Mouse (Mus musculus) brain, embryonic 14.5 days (tissue): ENCODE measurements around the gene Rbms2.

Experiments used
- CTCF ChIP-seq: fragments of 200-500 bp; IDR thresholded peaks from 2 replicates; pipeline ENCODE4 v1.5.1; 2012; ENCODE audit warnings: inconsistent platforms, mild to moderate bottlenecking, moderate library complexity, borderline replicate concordance; ENCODE audit not compliant: insufficient read depth, insufficient read length; ENCODE audit errors: extremely low read depth
- POLR2A ChIP-seq: fragments of 200-500 bp; IDR thresholded peaks from 2 replicates; pipeline ENCODE4 v1.6.1; 2012; ENCODE audit warnings: mild to moderate bottlenecking, inconsistent platforms, borderline replicate concordance; ENCODE audit not compliant: poor library complexity, insufficient read depth, insufficient read length, severe bottlenecking; ENCODE audit errors: extremely low read depth

DNA sequence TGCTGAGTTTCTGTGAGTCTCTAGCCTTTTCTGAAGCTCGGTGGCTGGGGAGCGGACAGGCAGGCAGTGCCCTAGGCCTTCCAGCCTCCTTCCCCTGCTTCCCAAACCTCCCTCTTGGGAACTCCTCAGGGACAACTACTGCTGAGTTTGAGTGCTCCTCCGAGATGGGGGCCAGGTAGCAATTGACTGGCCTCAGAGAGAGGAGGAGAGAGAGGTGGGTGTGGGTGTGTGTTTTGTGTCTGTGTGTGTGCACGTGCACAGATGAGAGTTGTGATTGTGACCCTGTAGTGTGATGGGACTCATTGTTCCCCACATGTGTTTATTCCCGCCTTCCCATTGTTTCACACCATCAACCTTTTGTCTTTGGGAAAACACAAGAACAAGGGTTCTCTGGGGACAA, 52.6 kb downstream of the Rbms2 start:
- TF ChIP-seq CTCF: no peak
- TF ChIP-seq POLR2A: no peak
